ENCODE assay signal across 28 mouse cellular contexts in the genomic region with DNA sequence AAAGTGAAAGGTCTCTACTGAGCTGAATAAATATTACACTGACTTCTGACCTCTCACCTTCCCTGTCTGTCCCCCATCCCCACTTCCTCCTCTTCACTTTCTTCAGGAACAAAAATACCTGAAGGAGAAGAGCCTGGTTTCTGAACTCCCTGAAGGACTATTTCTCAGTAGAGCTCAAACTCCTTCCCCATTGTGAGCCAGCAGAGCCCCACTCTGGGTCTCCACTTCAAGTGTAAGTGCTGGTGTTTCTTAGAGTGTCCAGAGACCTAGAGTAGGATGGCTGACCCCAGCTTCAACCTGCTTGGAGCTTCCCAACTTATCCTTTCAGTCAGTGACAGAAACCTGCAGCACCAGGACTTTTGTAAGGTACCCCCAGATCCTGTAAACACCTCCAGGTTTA. TPM values are rescaled to one million over a fixed set of nuclear protein-coding genes. Genes with fewer than 3 reads are reported as not detected.
DNase-seq lines count a peak whose midpoint lies in the region; ATAC-seq lines count a peak whose summit lies in the region.
"Had no signal": no experiment of that assay in that cellular context is flagged by ENCODE, and none has a peak within 500 bp of the region (broad histone marks: within the 10 kb centered on the region; RNA-seq: fewer than 3 reads in every experiment).

No protein-coding gene starts in this region.

- ATAC-seq in lung, embryonic 16.5 days (ENCODE audit: low read depth): no peak
- no peak for ATAC-seq in hindbrain, embryonic 15.5 days (ENCODE audit: low FRiP score, low read depth)
- ATAC-seq: inflammation-experienced regulatory T-cells, adult 6 months; midbrain, embryonic 13.5 days had no signal

- H3K4me1 ChIP-seq in heart, embryonic 10.5 days: peaks cover 79% of the 10 kb centered on the region
- peaks cover 44% of the 10 kb centered on the region for H3K4me1 ChIP-seq in lung, embryonic 16.5 days (replicated peaks; ENCODE audit: control insufficient read depth, insufficient read depth, low read length)
- peaks cover 98% of the 10 kb centered on the region for H3K4me1 ChIP-seq in embryonic facial prominence, embryonic 10.5 days
- H3K4me1 ChIP-seq in hindbrain, embryonic 15.5 days (replicated peaks): peaks cover 96% of the 10 kb centered on the region

- no peak overlapping the region for H3K9ac ChIP-seq in lung, embryonic 16.5 days (ENCODE audit: low read length)
- H3K9ac ChIP-seq in hindbrain, embryonic 15.5 days: no peak overlapping the region
- H3K9ac ChIP-seq: embryonic facial prominence, embryonic 13.5 days; heart, embryonic 13.5 days; liver, embryonic 15.5 days; midbrain, embryonic 13.5 days had no signal

- no peak overlapping the region for H3K4me2 ChIP-seq in lung, embryonic 16.5 days (ENCODE audit: low read depth, low read length)
- H3K4me2 ChIP-seq in hindbrain, embryonic 15.5 days: peak overlapping the region; percentile 7; the same call in 1 of the 2 replicates
- H3K4me2 ChIP-seq: embryonic facial prominence, embryonic 13.5 days; heart, embryonic 13.5 days; liver, embryonic 15.5 days; midbrain, embryonic 13.5 days had no signal

- H3K9me3 ChIP-seq in heart, embryonic 10.5 days: no peaks in the 10 kb centered on the region
- no peaks in the 10 kb centered on the region for H3K9me3 ChIP-seq in lung, embryonic 16.5 days (ENCODE audit: control insufficient read depth, low read length)
- H3K9me3 ChIP-seq in embryonic facial prominence, embryonic 10.5 days: no peaks in the 10 kb centered on the region
- no peaks in the 10 kb centered on the region for H3K9me3 ChIP-seq in hindbrain, embryonic 15.5 days
- H3K9me3 ChIP-seq: embryonic facial prominence, embryonic 13.5 days; G1E; heart, embryonic 13.5 days; limb, embryonic 10.5 days; liver, embryonic 15.5 days; midbrain, embryonic 13.5 days had no signal

- DNase-seq in heart, adult 11 months: peak; percentile 78
- no peak for DNase-seq in heart, embryonic 10.5 days (ENCODE audit: low spot score)
- no peak for DNase-seq in lung, postnatal 25 days (ENCODE audit: low spot score)
- no peak for DNase-seq in embryonic facial prominence, embryonic 10.5 days (ENCODE audit: low spot score)
- no peak for DNase-seq in right cerebral cortex, adult 18-20 months
- DNase-seq in ovary, postnatal 36 days (ENCODE audit: low spot score): no peak
- DNase-seq: adrenal gland, adult 2 months; B cell, adult 2 months; cerebellum, adult 11-12 months; cerebellum, postnatal 25 days; gastrocnemius, postnatal 10 days; kidney, adult 18-20 months; kidney, postnatal 4 days; liver; lung, postnatal 10 days; retina, postnatal 1 day; thymus, postnatal 14 days had no signal

- H3K27ac ChIP-seq in heart, embryonic 10.5 days: no peak overlapping the region
- peak overlapping the region; percentile 14; the same call in 1 of the 2 replicates for H3K27ac ChIP-seq in lung, embryonic 16.5 days (ENCODE audit: low read length)
- peak overlapping the region; percentile 30 for H3K27ac ChIP-seq in embryonic facial prominence, embryonic 10.5 days (replicated peaks)
- no peak overlapping the region for H3K27ac ChIP-seq in hindbrain, embryonic 15.5 days (replicated peaks)
- H3K27ac ChIP-seq: embryonic facial prominence, embryonic 13.5 days; heart, embryonic 13.5 days; liver, embryonic 15.5 days; midbrain, embryonic 13.5 days had no signal

- H3K36me3 ChIP-seq in heart, embryonic 10.5 days: no peaks in the 10 kb centered on the region
- H3K36me3 ChIP-seq in lung, embryonic 16.5 days (ENCODE audit: control insufficient read depth, insufficient read depth, low read length): no peaks in the 10 kb centered on the region
- H3K36me3 ChIP-seq in embryonic facial prominence, embryonic 10.5 days (replicated peaks): no peaks in the 10 kb centered on the region
- H3K36me3 ChIP-seq in hindbrain, embryonic 15.5 days: no peaks in the 10 kb centered on the region
- H3K36me3 ChIP-seq: embryonic facial prominence, embryonic 13.5 days; G1E; heart, embryonic 13.5 days; limb, embryonic 10.5 days; liver, embryonic 15.5 days; midbrain, embryonic 13.5 days had no signal

- H3K27me3 ChIP-seq in heart, embryonic 10.5 days (ENCODE audit: insufficient read depth, poor library complexity, severe bottlenecking): 0 out of 2 replicates have a peak, but pooled peaks cover 4% of the 10 kb centered on the region
- H3K27me3 ChIP-seq in lung, embryonic 16.5 days (ENCODE audit: control insufficient read depth, insufficient read depth, low read depth, low read length): no peaks in the 10 kb centered on the region
- peaks cover 6% of the 10 kb centered on the region; the same call in 1 of the 2 replicates for H3K27me3 ChIP-seq in embryonic facial prominence, embryonic 10.5 days (replicated peaks; ENCODE audit: low read depth, poor library complexity, severe bottlenecking)
- H3K27me3 ChIP-seq in hindbrain, embryonic 15.5 days: no peaks in the 10 kb centered on the region
- H3K27me3 ChIP-seq: CH12.LX; heart, embryonic 13.5 days; midbrain, embryonic 13.5 days had no signal

- H3K4me3 ChIP-seq in heart, embryonic 10.5 days: no peak overlapping the region
- H3K4me3 ChIP-seq in lung, embryonic 16.5 days (ENCODE audit: low read length): no peak overlapping the region
- no peak overlapping the region for H3K4me3 ChIP-seq in embryonic facial prominence, embryonic 10.5 days
- H3K4me3 ChIP-seq in hindbrain, embryonic 15.5 days: no peak overlapping the region
- H3K4me3 ChIP-seq: embryonic facial prominence, embryonic 13.5 days; erythroblast, embryonic 14.5 days; heart, embryonic 13.5 days; limb, embryonic 10.5 days; liver, embryonic 15.5 days; midbrain, embryonic 13.5 days had no signal

RNA-seq across cellular contexts. Expression of gene Plxna2, which starts 9.3 kb away (rescaled TPM):
- 5.8 and 8.2 TPM in 2 replicates for polyA plus RNA-seq in heart, embryonic 10.5 days (2016; fragmentation: Nextera tagmentation; extraction: Ambion mirVana)
- 10.4 and 10.6 TPM in 2 replicates for polyA plus RNA-seq in lung, embryonic 16.5 days (2015; fragmentation: Nextera tagmentation; extraction: Ambion mirVana)
- 12.9 and 15.3 TPM in 2 replicates for polyA plus RNA-seq in embryonic facial prominence, embryonic 10.5 days (2016; fragmentation: Nextera tagmentation; extraction: Ambion mirVana)
- 30.7 and 32.8 TPM in 2 replicates for polyA plus RNA-seq in hindbrain, embryonic 15.5 days (2015; fragmentation: Nextera tagmentation; extraction: Ambion mirVana)
- polyA plus RNA-seq: G1E had no signal

Comparison
In these comparisons a context has a peak if more than half of its experiments do, and no peak if none do; other contexts are left out.
1. H3K27ac ChIP-seq: peak in lung, embryonic 16.5 days (single experiment) and embryonic facial prominence, embryonic 10.5 days (single experiment); none in heart, embryonic 10.5 days (single experiment) and hindbrain, embryonic 15.5 days (single experiment).